Mouse (Mus musculus) frontal cortex, adult 2 months (tissue): Measurements from ENCODE around the gene Fgd3. TPM values are rescaled to one million over a fixed set of nuclear protein-coding genes. Genes with fewer than 3 reads are reported as not detected.
A peak's percentile ranks its signal among the peaks of the same experiment; 100 is the strongest.

Experiments
- DNase-seq, 2 experiments: peaks; one replicate each; pipeline ENCODE4 v3.0.0; 2022; ENCODE audit warnings: low spot score in 1 of 2; ENCODE audit errors: extremely low spot score in 1 of 2
- polyA plus RNA-seq: library from polyadenylated mRNA; depleted of rRNA; stranded (reverse); fragments of >200 nt; gene quantifications from 2 replicates; pipeline ENCODE4 v1.2.3, GENCODE M21; 2012; rRNA removed

Fgd3 gene
- polyA plus RNA-seq, 1 experiment: 10.9 TPM

GRCm38 (mm10) chr13:49218651-49219050 lies 101.5 kb downstream of the Fgd3 start:
- no peak for DNase-seq

- no peak for DNase-seq
Observed at GRCm38 (mm10) chr13:49216808-49217561, 103.1 kb downstream of the Fgd3 start.

GRCm38 (mm10) chr13:49216220-49216552 lies 103.9 kb downstream of the Fgd3 start:
- DNase-seq: no peak

- DNase-seq: peak; percentile 79 to 90
Observed at GRCm38 (mm10) chr13:49215504-49216219, 104.4 kb downstream of the Fgd3 start, which contains the start of gene Card19. Card19 (minus strand) TSS chr13:49216037.

GRCm38 (mm10) chr13:49215128-49215503 lies 105.0 kb downstream of the Fgd3 start:
- DNase-seq: no peak

GRCm38 (mm10) chr13:49214454-49214853 lies 105.7 kb downstream of the Fgd3 start:
- no peak for DNase-seq

- no peak for DNase-seq
Observed at GRCm38 (mm10) chr13:49213531-49213932, 106.6 kb downstream of the Fgd3 start.

GRCm38 (mm10) chr13:49212711-49213500 lies 107.2 kb downstream of the Fgd3 start:
- no peak for DNase-seq

Other genes with a start within 250 kb of the Fgd3 start
- gene Wnk2, start 172.3 kb downstream of the Fgd3 start, polyA plus RNA-seq: 64.8 and 67.4 TPM in 2 replicates
- gene Ninj1, start 132.8 kb downstream of the Fgd3 start, polyA plus RNA-seq: 56.2 and 61.8 TPM in 2 replicates
- 30.4 and 33.8 TPM in 2 replicates for gene Card19, start 104.3 kb downstream of the Fgd3 start, polyA plus RNA-seq
- 2.4 and 3.2 TPM in 2 replicates for gene Susd3, start 71.6 kb downstream of the Fgd3 start, polyA plus RNA-seq
- 48.6 and 49.5 TPM in 2 replicates for gene Bicd2, start 21.3 kb upstream of the Fgd3 start, polyA plus RNA-seq
- 11.5 and 11.6 TPM in 2 replicates for gene Ippk, start 100.9 kb upstream of the Fgd3 start, polyA plus RNA-seq
- 0.40 and 0.44 TPM in 2 replicates for gene Tes3-ps, start 173.0 kb upstream of the Fgd3 start, polyA plus RNA-seq
- gene Ecm2, start 184.5 kb upstream of the Fgd3 start, polyA plus RNA-seq: 3.0 and 3.6 TPM in 2 replicates
- 1.0 and 2.0 TPM in 2 replicates for gene Aspn, start 224.1 kb upstream of the Fgd3 start, polyA plus RNA-seq